Comparison of ENCODE assay signal across 33 mouse cellular contexts in the genomic region with DNA sequence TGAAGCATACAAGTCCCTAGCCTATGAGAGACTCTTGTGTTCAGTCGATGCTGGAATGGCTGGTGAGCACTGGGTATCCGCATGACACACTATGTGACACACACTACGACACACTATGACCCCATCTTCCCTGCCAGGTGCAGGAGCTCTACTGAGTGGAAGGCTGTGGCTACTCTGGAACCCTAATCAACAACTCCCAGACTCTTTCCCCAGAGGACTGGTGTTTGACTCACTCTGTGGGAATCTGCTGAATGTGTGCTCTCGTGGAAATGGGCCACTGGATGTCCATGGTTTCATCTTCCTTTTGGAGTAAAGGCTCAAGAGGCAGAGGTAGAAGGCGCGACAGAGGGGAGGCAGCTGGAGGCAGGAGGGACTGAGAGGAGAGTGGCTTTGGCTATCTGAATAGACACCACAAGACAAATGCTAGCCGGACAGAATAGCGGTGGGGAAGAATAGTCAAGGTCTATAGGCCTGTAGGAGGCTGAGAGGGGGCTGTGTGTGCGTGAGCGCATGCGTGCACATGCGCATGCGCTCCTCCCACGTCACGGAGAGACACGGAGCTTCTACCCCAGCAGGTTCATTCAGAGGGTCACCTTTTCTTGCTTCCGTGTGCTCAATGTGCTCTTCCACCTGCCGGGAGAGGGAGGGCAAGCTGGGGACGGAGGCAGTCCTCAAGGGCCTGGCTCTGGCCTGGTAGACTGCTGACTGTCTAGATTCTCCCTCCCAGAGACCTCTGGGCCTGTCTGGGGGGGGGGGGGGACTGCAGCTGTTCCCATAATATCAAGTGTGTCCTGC. TPM values are rescaled to one million over a fixed set of nuclear protein-coding genes. Genes with fewer than 3 reads are reported as not detected.
DNase-seq lines count a peak whose midpoint lies in the region; ATAC-seq and TF ChIP-seq lines count a peak whose summit lies in the region.
"Had no signal": no experiment of that assay in that cellular context is flagged by ENCODE, and none has a peak within 500 bp of the region (broad histone marks: within the 10 kb centered on the region; RNA-seq: fewer than 3 reads in every experiment).

No protein-coding gene starts in this region.

- no peak for TF ChIP-seq POLR2A in kidney, adult 2 months (IDR thresholded peaks at IDR 0.05; ENCODE audit: low read depth, low read length)
- no peak for TF ChIP-seq POLR2A in ES-Bruce4 (IDR thresholded peaks at IDR 0.05; ENCODE audit: insufficient read depth, low read length)

- H3K4me1 ChIP-seq in kidney, adult 2 months (ENCODE audit: control insufficient read depth, insufficient read depth, low read length) = 0 out of 2 replicates have a peak, but pooled peaks cover 5% of the 10 kb centered on the region
- peaks cover 4% of the 10 kb centered on the region for H3K4me1 ChIP-seq in ES-Bruce4 (ENCODE audit: control insufficient read depth, insufficient read depth, low read length)
- no peaks in the 10 kb centered on the region for H3K4me1 ChIP-seq in neural tube, embryonic 15.5 days
- H3K4me1 ChIP-seq: forebrain, embryonic 13.5 days; hindbrain, embryonic 15.5 days; kidney, embryonic 15.5 days; limb, embryonic 12.5 days had no signal

- TF ChIP-seq CTCF in kidney, adult 2 months (conservative IDR thresholded peaks at IDR 0.05; ENCODE audit: insufficient read depth, insufficient read length, low read depth, low read length) = no peak
- no peak for TF ChIP-seq CTCF in ES-Bruce4 (IDR thresholded peaks at IDR 0.05; ENCODE audit: low read depth, low read length)

- no peaks in the 10 kb centered on the region for H3K36me3 ChIP-seq in kidney, adult 2 months (ENCODE audit: control insufficient read depth, insufficient read depth, low read length)
- no peaks in the 10 kb centered on the region for H3K36me3 ChIP-seq in ES-Bruce4 (ENCODE audit: control insufficient read depth, insufficient read depth, low read length, poor library complexity, severe bottlenecking)
- H3K36me3 ChIP-seq in neural tube, embryonic 15.5 days = no peaks in the 10 kb centered on the region
- H3K36me3 ChIP-seq: heart, embryonic 13.5 days; hindbrain, embryonic 15.5 days; kidney, embryonic 15.5 days; limb, embryonic 12.5 days had no signal

- no peaks in the 10 kb centered on the region for H3K27me3 ChIP-seq in kidney, adult 2 months (replicated peaks; ENCODE audit: control insufficient read depth, insufficient read depth, low read length)
- no peaks in the 10 kb centered on the region for H3K27me3 ChIP-seq in ES-Bruce4 (ENCODE audit: control insufficient read depth, insufficient read depth, low read length, poor library complexity, severe bottlenecking)
- H3K27me3 ChIP-seq in neural tube, embryonic 15.5 days (replicated peaks) = no peaks in the 10 kb centered on the region
- H3K27me3 ChIP-seq: forebrain, embryonic 13.5 days; heart, embryonic 13.5 days; hindbrain, embryonic 15.5 days; kidney, embryonic 15.5 days; limb, embryonic 12.5 days had no signal

- no peak for DNase-seq in kidney, adult 2 months
- no peak for DNase-seq in kidney, postnatal 10 days
- DNase-seq in Muller cell, postnatal 12 days (ENCODE audit: inconsistent ontology term) = peak; percentile 61
- DNase-seq in spleen, adult 18-20 months = no peak
- DNase-seq: adrenal gland, postnatal 10 days; cerebellum, adult 8-10 months; cerebellum, postnatal 36 days; gastrocnemius, postnatal 14 days; heart, postnatal 10 days; kidney, adult 11 months; liver, postnatal 0 days; lung, postnatal 36 days; midbrain, embryonic 14.5 days; right cerebral cortex, postnatal 14 days; thymus, postnatal 4 days had no signal

- no peaks in the 10 kb centered on the region for H3K9me3 ChIP-seq in ES-Bruce4 (replicated peaks; ENCODE audit: control insufficient read depth, insufficient read depth, low read length, poor library complexity, severe bottlenecking)
- no peaks in the 10 kb centered on the region for H3K9me3 ChIP-seq in neural tube, embryonic 15.5 days (replicated peaks)
- H3K9me3 ChIP-seq: forebrain, embryonic 13.5 days; heart, embryonic 13.5 days; hindbrain, embryonic 15.5 days; kidney, embryonic 15.5 days; limb, embryonic 12.5 days had no signal

- H3K4me3 ChIP-seq in kidney, adult 2 months (ENCODE audit: insufficient read depth, low read depth, low read length) = no peak overlapping the region
- peak overlapping the region; percentile 47 for H3K4me3 ChIP-seq in ES-Bruce4 (ENCODE audit: low read depth, low read length)
- H3K4me3 ChIP-seq in neural tube, embryonic 15.5 days (replicated peaks) = no peak overlapping the region
- H3K4me3 ChIP-seq: forebrain, embryonic 13.5 days; heart, embryonic 13.5 days; hindbrain, embryonic 15.5 days; kidney, embryonic 15.5 days; layer of hippocampus, adult 2 months; left cerebral cortex, adult 2 months; limb, embryonic 12.5 days had no signal

- H3K27ac ChIP-seq in kidney, adult 2 months (ENCODE audit: insufficient read depth, low read depth, low read length) = peak overlapping the region; percentile 83
- no peak overlapping the region for H3K27ac ChIP-seq in ES-Bruce4 (ENCODE audit: insufficient read depth, low read length)
- no peak overlapping the region for H3K27ac ChIP-seq in neural tube, embryonic 15.5 days (replicated peaks)
- H3K27ac ChIP-seq: forebrain, embryonic 13.5 days; heart, embryonic 13.5 days; hindbrain, embryonic 15.5 days; kidney, embryonic 15.5 days; layer of hippocampus, adult 2 months; left cerebral cortex, adult 2 months; limb, embryonic 12.5 days; stomach, postnatal 0 days had no signal

- 83% methylated on average over 19 of the region's 19 CpGs for WGBS in kidney, adult 2 months
- 91% methylated on average over 19 of the region's 19 CpGs for WGBS in neural tube, embryonic 15.5 days

- peak overlapping the region; percentile 12 for H3K9ac ChIP-seq in ES-Bruce4 (ENCODE audit: low read depth, poor library complexity, severe bottlenecking)
- no peak overlapping the region for H3K9ac ChIP-seq in neural tube, embryonic 15.5 days (replicated peaks)
- H3K9ac ChIP-seq: forebrain, embryonic 13.5 days; heart, embryonic 13.5 days; hindbrain, embryonic 15.5 days; kidney, embryonic 15.5 days; limb, embryonic 12.5 days; liver, postnatal 0 days had no signal

- TF ChIP-seq EP300 in ES-Bruce4 (IDR thresholded peaks at IDR 0.05; ENCODE audit: insufficient read depth, low read depth, low read length) = no peak

- peak; percentile 30; the same call in 1 of the 2 replicates for ATAC-seq in megakaryocyte-erythroid progenitor cell, adult 5-6 weeks (replicated peaks; ENCODE audit: low FRiP score, low TSS enrichment, poor library complexity, severe bottlenecking)
- ATAC-seq in neural tube, embryonic 15.5 days (ENCODE audit: low FRiP score) = no peak
- ATAC-seq: activated CD4-positive, CD25-positive, alpha-beta regulatory T cell, adult 4 months; CD4-positive, CD25-positive, alpha-beta regulatory T cell, adult 4 months; forebrain, embryonic 13.5 days; liver, postnatal 0 days had no signal

- no peak overlapping the region for H3K4me2 ChIP-seq in neural tube, embryonic 15.5 days
- H3K4me2 ChIP-seq: forebrain, embryonic 13.5 days; heart, embryonic 13.5 days; hindbrain, embryonic 15.5 days; kidney, embryonic 15.5 days; limb, embryonic 12.5 days had no signal

RNA-seq across cellular contexts. Expression of a gene that starts 44.0 kb away (rescaled TPM):
- polyA plus RNA-seq in kidney, adult 2 months (2012; rRNA removed) = 0.07 and 0.13 TPM in 2 replicates
- 53.1 and 58.1 TPM in 2 replicates for polyA plus RNA-seq in ES-Bruce4 (2011; ENCODE audit: insufficient read depth, insufficient read length, low read depth, missing spikeins)
- total RNA-seq in megakaryocyte-erythroid progenitor cell, adult 5-6 weeks (2014; fragmentation: Nextera tagmentation) = 39.1 and 54.2 TPM in 2 replicates
- 45.8 and 64.8 TPM in 2 replicates for total RNA-seq in megakaryocyte-erythroid progenitor cell, adult 5-6 weeks (2017)
- 5.8 and 14.6 TPM in 2 replicates for polyA plus RNA-seq in neural tube, embryonic 15.5 days (2015; fragmentation: Nextera tagmentation; extraction: Ambion mirVana)

RNA-seq across cellular contexts. Expression of a gene that starts 54.5 kb away (rescaled TPM):
- polyA plus RNA-seq in kidney, adult 2 months (2012; rRNA removed) = 14.0 and 14.7 TPM in 2 replicates
- 224 and 225 TPM in 2 replicates for polyA plus RNA-seq in ES-Bruce4 (2011; ENCODE audit: insufficient read depth, insufficient read length, low read depth, missing spikeins)
- 105 and 115 TPM in 2 replicates for total RNA-seq in megakaryocyte-erythroid progenitor cell, adult 5-6 weeks (2014; fragmentation: Nextera tagmentation)
- 180 and 206 TPM in 2 replicates for total RNA-seq in megakaryocyte-erythroid progenitor cell, adult 5-6 weeks (2017)
- 48.2 and 48.9 TPM in 2 replicates for polyA plus RNA-seq in neural tube, embryonic 15.5 days (2015; fragmentation: Nextera tagmentation; extraction: Ambion mirVana)

RNA-seq across cellular contexts. Expression of a gene that starts 56.7 kb away (rescaled TPM):
- not detected in 2 replicates for polyA plus RNA-seq in kidney, adult 2 months (2012; rRNA removed)
- polyA plus RNA-seq in ES-Bruce4 (2011; ENCODE audit: insufficient read depth, insufficient read length, low read depth, missing spikeins) = not detected in 2 replicates
- total RNA-seq in megakaryocyte-erythroid progenitor cell, adult 5-6 weeks (2014; fragmentation: Nextera tagmentation) = not detected in 2 replicates
- total RNA-seq in megakaryocyte-erythroid progenitor cell, adult 5-6 weeks (2017) = not detected in 2 replicates
- polyA plus RNA-seq in neural tube, embryonic 15.5 days (2015; fragmentation: Nextera tagmentation; extraction: Ambion mirVana) = 0.20 and 0.36 TPM in 2 replicates
- total RNA-seq: gastrocnemius, postnatal 14 days; granulocyte monocyte progenitor cell, adult 5-6 weeks; hematopoietic stem cell, adult 5-6 weeks; MEL had no signal
- polyA plus RNA-seq: CD4-positive, CD25-positive, alpha-beta regulatory T cell, adult 4 months; embryonic facial prominence, embryonic 11.5 days; limb, embryonic 12.5 days; lung, embryonic 16.5 days had no signal
